Mouse (Mus musculus): ENCODE data around the gene Sfxn2. TPM values are rescaled to one million over a fixed set of nuclear protein-coding genes. Genes with fewer than 3 reads are reported as not detected.

The Sfxn2 gene
- polyA plus RNA-seq, 1 experiment from 2014 or later: 10.3 TPM

DNA sequence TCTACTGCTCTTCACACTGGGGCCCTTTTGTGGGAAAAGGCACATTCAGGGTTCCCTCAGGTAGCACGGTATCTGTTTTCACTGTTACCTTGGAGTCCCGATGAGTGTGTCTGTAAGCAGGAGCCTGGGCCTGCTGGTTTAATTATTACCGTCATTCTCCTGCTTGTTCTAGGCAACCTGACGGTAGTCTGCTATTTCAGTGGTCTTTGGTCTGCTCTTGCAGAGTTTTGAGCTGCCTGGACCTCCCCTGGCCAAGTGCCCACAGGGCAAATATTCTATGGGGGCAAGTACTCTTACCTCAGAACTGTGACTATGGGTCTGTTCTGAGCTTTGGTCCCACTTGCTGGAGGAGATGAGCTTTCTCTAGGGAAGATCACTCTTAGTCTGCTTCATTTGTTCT is 2.0 kb downstream of the Sfxn2 start:
- H3K4me2 ChIP-seq (replicated peaks): no peak overlapping the region
- no peak overlapping the region for H3K27ac ChIP-seq
- H3K4me3 ChIP-seq (replicated peaks): no peak overlapping the region
- no peaks in the 10 kb centered on the region for H3K27me3 ChIP-seq
- H3K4me1 ChIP-seq (replicated peaks): peaks cover 24% of the 10 kb centered on the region
- no peak for ATAC-seq
- no peak overlapping the region for H3K9ac ChIP-seq (replicated peaks)
- WGBS: 75% methylated on average over 4 of the region's 4 CpGs
- H3K36me3 ChIP-seq: no peaks in the 10 kb centered on the region
- H3K9me3 ChIP-seq: no peaks in the 10 kb centered on the region

DNA sequence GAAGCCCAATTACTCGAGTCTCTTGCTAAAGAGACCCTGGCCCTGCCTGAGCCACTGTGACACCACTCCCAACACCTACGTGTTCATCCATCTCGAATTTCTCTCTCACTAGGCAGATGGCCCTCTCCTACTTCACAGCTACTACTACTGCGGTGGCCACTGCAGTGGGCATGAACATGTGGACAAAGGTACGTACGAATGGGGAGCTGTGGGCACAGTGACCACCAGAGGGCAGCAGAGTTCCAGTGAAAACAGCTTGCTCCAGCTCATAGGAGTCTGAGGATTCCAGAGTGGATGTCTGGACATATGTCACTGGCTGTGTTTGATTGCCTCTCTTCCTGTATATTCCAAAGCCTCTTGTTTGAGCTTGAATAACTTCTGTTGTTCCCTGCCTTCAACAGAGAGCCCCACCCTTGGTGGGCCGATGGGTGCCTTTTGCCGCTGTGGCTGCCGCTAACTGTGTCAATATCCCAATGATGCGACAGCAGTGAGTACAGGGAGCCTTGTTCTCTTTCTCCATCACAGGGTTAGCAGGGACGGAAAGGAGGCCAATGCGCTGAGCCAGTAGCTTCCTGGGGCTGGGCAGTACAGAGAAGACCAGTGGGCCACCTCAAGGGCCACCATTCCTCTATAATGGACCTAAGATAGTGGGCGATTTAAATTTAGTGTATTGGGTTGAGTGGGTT is 14.8 kb downstream of the Sfxn2 start:
- Histone ChIP-seq H3K27ac (no peak overlapping the region), H3K27me3 (no peaks in the 10 kb centered on the region), H3K36me3 (peaks cover 46% of the 10 kb centered on the region), H3K4me3 (replicated peaks) (no peak overlapping the region), H3K4me1 (replicated peaks) (no peaks in the 10 kb centered on the region), H3K4me2 (replicated peaks) (no peak overlapping the region), H3K9ac (replicated peaks) (no peak overlapping the region), H3K9me3 (no peaks in the 10 kb centered on the region)
- peak; percentile 85 for ATAC-seq
- 58% methylated on average over 13 of the region's 13 CpGs for WGBS

DNA sequence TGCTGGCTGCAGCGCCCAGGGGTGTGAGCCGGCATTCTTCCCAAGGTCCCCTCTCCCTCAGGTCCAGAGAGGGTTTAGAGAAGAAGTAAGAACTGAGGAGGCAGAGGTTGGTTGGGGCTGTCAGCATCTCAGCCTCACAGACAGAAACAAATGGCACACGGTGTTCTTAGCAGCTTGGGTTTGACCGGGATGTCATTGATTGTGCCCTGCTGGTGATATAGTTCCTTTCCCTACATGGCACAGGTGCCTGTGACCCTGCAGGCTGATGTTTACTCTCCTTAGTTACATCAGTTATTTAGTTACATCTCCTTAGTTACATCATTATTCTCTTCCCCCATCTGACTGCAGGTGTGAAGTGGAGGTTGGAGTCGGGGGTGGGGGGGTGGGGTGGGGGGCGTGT is 18.4 kb downstream of the Sfxn2 start:
- no peak overlapping the region for H3K27ac ChIP-seq
- no peak overlapping the region; the same call in 1 of the 2 replicates for H3K9ac ChIP-seq (replicated peaks)
- no peaks in the 10 kb centered on the region for H3K9me3 ChIP-seq
- H3K4me2 ChIP-seq (replicated peaks): no peak overlapping the region
- 95% methylated on average over 6 of the region's 6 CpGs for WGBS
- H3K4me3 ChIP-seq (replicated peaks): no peak overlapping the region
- no peaks in the 10 kb centered on the region for H3K27me3 ChIP-seq
- H3K36me3 ChIP-seq: peaks cover 62% of the 10 kb centered on the region
- no peaks in the 10 kb centered on the region for H3K4me1 ChIP-seq (replicated peaks)
- no peak for ATAC-seq

DNA sequence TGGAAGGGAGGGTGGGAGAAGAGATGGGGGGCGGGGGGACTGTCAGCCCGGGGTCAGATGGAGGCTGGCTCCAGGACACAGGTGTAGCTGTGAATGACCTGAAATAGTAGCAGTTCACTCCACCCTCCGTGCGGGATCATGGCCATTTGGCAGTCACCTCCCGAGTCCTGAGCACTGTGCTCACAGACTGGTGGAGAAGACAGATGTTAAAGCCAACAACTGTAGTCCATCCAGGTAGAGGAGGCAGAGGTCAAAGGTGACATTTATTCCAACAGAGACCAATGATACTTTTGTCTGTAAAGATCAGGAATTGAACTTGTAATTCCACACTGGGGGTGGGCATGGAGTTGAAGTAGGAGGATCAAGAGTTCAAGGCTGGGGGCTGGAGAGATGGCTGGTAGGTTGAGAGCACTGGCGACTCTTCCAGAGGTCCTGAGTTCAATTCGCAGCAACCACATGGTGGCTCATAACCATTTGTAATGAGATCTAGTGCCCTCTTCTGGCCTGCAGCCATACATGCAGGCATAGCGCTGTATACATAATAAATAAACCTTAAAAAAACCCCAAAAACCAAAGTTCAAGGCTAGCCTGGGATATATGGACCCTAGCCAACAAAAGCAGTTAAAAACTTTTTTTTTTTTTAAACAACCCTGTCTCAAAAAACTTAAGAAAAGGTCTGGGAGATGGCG is 19.7 kb downstream of the Sfxn2 start:
- Histone ChIP-seq H3K27me3 (no peaks in the 10 kb centered on the region), H3K4me1 (replicated peaks) (no peaks in the 10 kb centered on the region), H3K36me3 (peaks cover 62% of the 10 kb centered on the region), H3K4me2 (replicated peaks) (no peak overlapping the region), H3K9me3 (no peaks in the 10 kb centered on the region), H3K9ac (replicated peaks) (no peak overlapping the region), H3K4me3 (replicated peaks) (no peak overlapping the region), H3K27ac (no peak overlapping the region)
- ATAC-seq: no peak
- 95% methylated on average over 9 of the region's 9 CpGs for WGBS

DNA sequence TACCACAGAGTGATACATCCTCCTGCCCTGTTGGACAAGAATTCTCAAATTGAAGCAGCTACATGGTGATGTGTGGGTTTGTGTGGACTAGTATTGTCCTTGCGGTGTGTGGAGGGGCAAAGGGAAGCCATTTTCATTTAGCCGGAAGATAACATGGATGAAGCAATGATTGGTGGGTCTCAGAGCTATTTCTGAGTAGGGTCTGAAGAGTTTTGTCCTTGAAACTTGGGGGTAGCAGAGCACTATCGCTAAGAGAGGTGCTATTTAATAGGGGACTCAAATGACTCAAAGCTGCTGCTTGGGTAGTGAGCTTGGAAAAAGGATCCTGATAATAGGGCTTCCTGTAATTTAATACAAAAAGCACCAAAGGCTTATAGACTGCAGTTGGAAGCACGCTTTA is 25.0 kb downstream of the Sfxn2 start:
- peak overlapping the region; percentile 94 for H3K4me2 ChIP-seq (replicated peaks)
- no peaks in the 10 kb centered on the region for H3K27me3 ChIP-seq
- H3K9ac ChIP-seq (replicated peaks): no peak overlapping the region
- peak overlapping the region; percentile 16 for H3K4me3 ChIP-seq (replicated peaks)
- H3K9me3 ChIP-seq: no peaks in the 10 kb centered on the region
- WGBS: 78% methylated on average over 4 of the region's 4 CpGs
- H3K36me3 ChIP-seq: peaks cover 26% of the 10 kb centered on the region
- H3K27ac ChIP-seq: no peak overlapping the region
- H3K4me1 ChIP-seq (replicated peaks): peaks cover 29% of the 10 kb centered on the region
- ATAC-seq: peak; percentile 2; the same call in 1 of the 2 replicates

DNA sequence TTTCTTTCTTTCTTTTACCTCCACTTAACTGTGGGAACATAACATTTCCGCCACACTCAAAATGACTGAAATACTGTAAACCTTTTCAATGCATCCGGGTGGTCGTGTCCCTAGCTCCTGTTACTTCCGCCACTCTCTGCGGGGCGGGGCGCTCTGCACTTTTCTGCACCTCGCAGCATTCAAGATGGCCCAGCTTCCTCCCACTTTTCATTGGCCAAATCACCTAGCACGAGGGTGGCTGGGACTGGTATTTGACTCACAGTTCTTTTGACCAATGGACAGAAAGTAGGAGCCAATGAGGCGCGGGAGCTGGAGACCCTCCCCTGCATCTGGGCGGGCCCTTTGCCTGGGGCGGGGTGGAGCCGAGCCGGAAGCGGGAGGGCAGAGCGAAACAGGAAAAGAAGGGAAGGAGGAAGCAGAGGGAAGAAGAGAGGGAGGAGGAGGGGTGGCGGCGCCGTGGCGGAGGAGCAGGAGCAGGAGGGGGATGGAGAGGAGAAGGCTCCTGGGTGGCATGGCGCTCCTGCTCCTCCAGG is 25.6 kb downstream of the Sfxn2 start, which contains the start of gene Wbp1l:
TSS of gene Wbp1l (plus strand) at position 365 of the 533 bp plus-strand sequence.
- H3K4me1 ChIP-seq (replicated peaks): peaks cover 29% of the 10 kb centered on the region
- H3K27me3 ChIP-seq: no peaks in the 10 kb centered on the region
- peak within 1 kb of the TSS; percentile 81 for H3K9ac ChIP-seq (replicated peaks)
- H3K9me3 ChIP-seq: no peaks in the 10 kb centered on the region
- H3K4me2 ChIP-seq (replicated peaks): peak within 1 kb of the TSS; percentile 94
- H3K36me3 ChIP-seq: peaks cover 27% of the 10 kb centered on the region
- ATAC-seq: peak; percentile 99
- 1% methylated on average over 22 of the region's 22 CpGs for WGBS
- peak within 1 kb of the TSS; percentile 85 for H3K4me3 ChIP-seq (replicated peaks)
- peak within 1 kb of the TSS; percentile 57; the same call in 1 of the 2 replicates for H3K27ac ChIP-seq

DNA sequence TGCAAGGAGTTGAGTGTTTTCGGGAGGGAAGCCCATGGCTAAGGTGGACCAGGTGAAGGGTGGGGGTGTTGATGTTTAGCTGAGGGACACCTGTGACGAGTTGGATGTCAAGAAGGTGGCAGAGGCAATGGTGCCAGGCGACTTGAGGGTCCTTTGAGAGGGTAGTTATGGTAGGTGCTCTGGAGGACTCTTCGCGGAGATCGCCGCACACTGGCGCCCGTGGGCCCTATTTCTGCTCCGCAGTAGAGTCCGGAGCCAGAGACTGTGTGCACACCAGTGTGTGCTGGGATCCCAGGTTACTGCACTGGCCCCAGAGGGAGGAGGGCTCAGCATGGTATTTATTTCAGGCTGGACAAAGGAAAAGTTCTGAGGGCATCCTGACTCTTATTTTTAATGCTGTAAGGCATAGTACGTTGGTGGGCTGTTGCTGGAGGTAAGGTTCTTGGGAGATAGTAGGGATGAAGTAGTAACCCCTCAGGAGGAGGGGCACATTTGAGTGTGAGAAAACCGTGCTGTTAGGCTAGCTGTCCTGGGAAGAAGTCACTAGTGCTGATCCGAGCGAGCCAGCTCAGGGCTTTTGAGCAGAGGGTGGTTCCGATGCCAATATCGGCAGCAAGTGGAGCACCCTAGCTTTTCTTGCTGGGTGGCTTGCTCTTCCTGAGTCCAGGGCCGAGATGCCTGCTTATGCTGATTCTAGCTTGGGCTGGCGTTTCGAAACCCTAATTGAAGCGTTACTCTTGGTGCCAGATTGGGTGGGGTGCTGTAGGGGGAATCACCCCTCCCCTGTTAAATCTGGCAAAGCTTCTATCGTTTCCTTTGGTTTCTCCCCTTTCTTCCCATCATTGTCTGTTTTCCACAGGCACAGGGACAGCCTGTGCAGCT is 26.5 kb downstream of the Sfxn2 start:
- no peak for ATAC-seq
- no peaks in the 10 kb centered on the region for H3K27me3 ChIP-seq
- peaks cover 29% of the 10 kb centered on the region for H3K4me1 ChIP-seq (replicated peaks)
- WGBS: 24% methylated on average over 22 of the region's 22 CpGs
- peak overlapping the region; percentile 57; the same call in 1 of the 2 replicates for H3K27ac ChIP-seq
- H3K4me2 ChIP-seq (replicated peaks): peak overlapping the region; percentile 94
- peak overlapping the region; percentile 81 for H3K9ac ChIP-seq (replicated peaks)
- H3K4me3 ChIP-seq (replicated peaks): peak overlapping the region; percentile 85
- peaks cover 29% of the 10 kb centered on the region for H3K36me3 ChIP-seq
- no peaks in the 10 kb centered on the region for H3K9me3 ChIP-seq

DNA sequence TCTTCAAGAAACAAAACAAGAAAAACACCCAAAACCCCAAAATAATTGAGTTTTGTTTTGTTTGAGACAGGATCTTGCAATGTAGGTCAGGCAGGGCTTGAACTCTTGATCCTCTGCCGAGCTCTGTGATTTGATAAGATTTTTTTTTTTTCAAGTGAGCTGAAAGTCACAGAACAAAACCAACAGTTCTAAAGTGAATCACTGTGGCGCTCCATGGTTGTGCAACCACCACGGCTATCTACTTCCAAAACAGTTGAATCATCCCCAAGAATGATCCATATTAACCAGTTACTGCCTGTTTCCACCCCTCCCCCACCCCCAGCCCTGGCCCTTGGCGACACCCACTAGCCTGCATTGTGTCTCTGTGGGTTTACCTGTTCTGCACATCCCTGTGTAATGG is 27.2 kb downstream of the Sfxn2 start:
- Histone ChIP-seq H3K9me3 (no peaks in the 10 kb centered on the region), H3K4me2 (replicated peaks) (peak overlapping the region; percentile 94), H3K27ac (no peak overlapping the region), H3K27me3 (no peaks in the 10 kb centered on the region), H3K36me3 (peaks cover 24% of the 10 kb centered on the region), H3K4me3 (replicated peaks) (peak overlapping the region; percentile 85), H3K4me1 (replicated peaks) (peaks cover 29% of the 10 kb centered on the region), H3K9ac (replicated peaks) (peak overlapping the region; percentile 81; the same call in 1 of the 2 replicates)
- ATAC-seq: no peak
- WGBS: 88% methylated on average over 4 of the region's 4 CpGs

DNA sequence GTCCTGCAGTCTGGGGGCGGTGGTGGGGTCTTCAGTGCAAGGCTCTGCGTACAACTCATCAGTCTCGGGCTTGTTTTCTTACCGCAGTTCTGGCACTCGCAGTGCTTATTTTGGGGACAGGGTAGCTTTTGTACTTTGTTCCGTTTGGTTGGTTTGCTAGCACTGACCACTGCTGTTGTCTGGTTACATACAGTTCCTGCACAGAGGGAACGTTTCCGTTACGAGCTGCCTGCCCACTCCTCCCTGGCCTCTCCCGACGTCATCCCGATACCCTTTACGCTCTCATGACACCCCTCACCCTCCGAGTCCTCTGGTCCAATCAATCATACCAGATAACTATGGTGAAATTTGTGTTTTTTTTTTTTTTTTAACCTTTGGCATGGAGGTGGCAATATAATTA is 28.3 kb downstream of the Sfxn2 start:
- 93% methylated on average over 14 of the region's 14 CpGs for WGBS
- no peak for ATAC-seq
- H3K4me1 ChIP-seq (replicated peaks): peaks cover 29% of the 10 kb centered on the region
- H3K36me3 ChIP-seq: peaks cover 27% of the 10 kb centered on the region
- H3K9ac ChIP-seq (replicated peaks): no peak overlapping the region
- no peak overlapping the region; the same call in 1 of the 2 replicates for H3K4me2 ChIP-seq (replicated peaks)
- H3K27ac ChIP-seq: no peak overlapping the region
- no peaks in the 10 kb centered on the region for H3K27me3 ChIP-seq
- no peaks in the 10 kb centered on the region for H3K9me3 ChIP-seq
- no peak overlapping the region for H3K4me3 ChIP-seq (replicated peaks)

DNA sequence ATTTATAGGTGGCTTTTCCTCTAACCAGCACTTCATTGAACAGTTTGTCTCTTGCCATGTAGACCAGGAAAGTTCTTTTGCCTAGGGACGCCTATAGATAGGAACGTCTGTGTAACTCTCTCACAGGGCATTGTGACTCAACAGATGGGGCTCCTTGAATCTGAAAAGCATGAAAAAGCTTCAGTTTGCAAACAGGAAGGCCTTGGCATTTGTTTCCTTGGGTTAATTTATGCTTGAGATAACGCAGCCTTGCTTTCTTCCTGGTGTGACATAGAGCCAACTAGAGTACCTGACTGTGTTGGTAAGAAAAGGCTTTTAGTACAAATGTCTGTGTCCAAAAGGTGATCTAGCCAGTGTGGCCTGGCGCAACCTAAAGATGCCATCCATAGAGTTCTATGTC is 29.2 kb downstream of the Sfxn2 start:
- Histone ChIP-seq H3K4me3 (replicated peaks) (no peak overlapping the region), H3K9ac (replicated peaks) (no peak overlapping the region), H3K9me3 (no peaks in the 10 kb centered on the region), H3K27ac (no peak overlapping the region), H3K27me3 (no peaks in the 10 kb centered on the region), H3K4me1 (replicated peaks) (peaks cover 29% of the 10 kb centered on the region), H3K36me3 (peaks cover 34% of the 10 kb centered on the region), H3K4me2 (replicated peaks) (no peak overlapping the region)
- ATAC-seq: no peak
- WGBS: 93% methylated on average over 4 of the region's 4 CpGs

DNA sequence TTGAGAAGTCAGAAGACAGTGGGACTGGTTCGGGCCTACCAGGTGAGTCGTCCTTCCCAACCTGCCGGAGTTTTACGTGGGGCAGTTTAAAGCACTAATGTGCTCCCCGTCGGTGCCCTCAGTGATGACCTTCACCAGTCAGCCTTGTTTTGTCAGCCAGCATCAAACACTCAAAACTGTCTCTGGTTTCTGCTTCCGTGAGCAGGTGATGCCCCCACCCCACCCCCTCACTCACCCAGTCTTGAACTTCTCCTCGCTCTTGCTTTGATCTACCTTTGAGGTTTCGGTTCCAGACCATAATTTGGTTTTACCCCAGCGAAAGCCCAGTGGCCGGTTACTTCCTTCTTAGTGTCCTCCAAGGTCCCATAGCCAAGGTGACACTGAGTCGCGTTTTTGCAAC is 33.6 kb downstream of the Sfxn2 start:
- H3K27me3 ChIP-seq: no peaks in the 10 kb centered on the region
- no peak overlapping the region for H3K27ac ChIP-seq
- H3K9ac ChIP-seq (replicated peaks): no peak overlapping the region
- H3K4me2 ChIP-seq (replicated peaks): no peak overlapping the region
- 0 out of 2 replicates have a peak, but pooled peaks cover 3% of the 10 kb centered on the region for H3K4me1 ChIP-seq (replicated peaks)
- no peak overlapping the region for H3K4me3 ChIP-seq (replicated peaks)
- H3K9me3 ChIP-seq: no peaks in the 10 kb centered on the region
- ATAC-seq: no peak
- 96% methylated on average over 13 of the region's 13 CpGs for WGBS
- H3K36me3 ChIP-seq: peaks cover 50% of the 10 kb centered on the region

Data from midbrain, embryonic 13.5 days (tissue).